Mouse (Mus musculus): ENCODE measurements around the gene Gm9733. TPM values are rescaled to one million over a fixed set of nuclear protein-coding genes. Genes with fewer than 3 reads are reported as not detected.
A peak's percentile ranks its signal among the peaks of the same experiment; 100 is the strongest.

Gene Gm9733
- polyA plus RNA-seq, 1 experiment from 2014 or later, result 0.53 TPM

- Histone ChIP-seq H3K4me2 (ENCODE audit: low read depth, low read length) (no peak overlapping the region), H3K9me3 (replicated peaks; ENCODE audit: control insufficient read depth, low read length) (no peaks in the 10 kb centered on the region), H3K4me1 (ENCODE audit: control insufficient read depth, low read depth, low read length) (no peaks in the 10 kb centered on the region), H3K27me3 (ENCODE audit: control insufficient read depth, insufficient read depth, low read depth, low read length) (no peaks in the 10 kb centered on the region), H3K9ac (ENCODE audit: low read depth, low read length) (no peak overlapping the region), H3K36me3 (ENCODE audit: control insufficient read depth, insufficient read depth) (no peaks in the 10 kb centered on the region), H3K27ac (ENCODE audit: low read length) (no peak overlapping the region), H3K4me3 (ENCODE audit: low read depth, low read length) (no peak overlapping the region)
- peak; percentile 32; the same call in 1 of the 2 replicates for ATAC-seq (ENCODE audit: low read depth)
- 31% methylated on average over 5 of the region's 5 CpGs for WGBS (ENCODE audit: insufficient replicate concordance)
These were observed 56.1 kb downstream of the Gm9733 start for GRCm38 (mm10) chr3:15275899-15276526.

GRCm38 (mm10) chr3:15264450-15264849 is 67.7 kb downstream of the Gm9733 start:
- Histone ChIP-seq H3K9ac (ENCODE audit: low read depth, low read length) (no peak overlapping the region), H3K27me3 (ENCODE audit: control insufficient read depth, insufficient read depth, low read depth, low read length) (no peaks in the 10 kb centered on the region), H3K27ac (ENCODE audit: low read length) (no peak overlapping the region), H3K4me3 (ENCODE audit: low read depth, low read length) (no peak overlapping the region), H3K36me3 (ENCODE audit: control insufficient read depth, insufficient read depth) (no peaks in the 10 kb centered on the region), H3K4me2 (ENCODE audit: low read depth, low read length) (no peak overlapping the region), H3K4me1 (ENCODE audit: control insufficient read depth, low read depth, low read length) (no peaks in the 10 kb centered on the region), H3K9me3 (replicated peaks; ENCODE audit: control insufficient read depth, low read length) (no peaks in the 10 kb centered on the region)
- no peak for ATAC-seq (ENCODE audit: low read depth)
- 5% methylated on average over 3 of the region's 3 CpGs for WGBS (ENCODE audit: insufficient replicate concordance)

DNA sequence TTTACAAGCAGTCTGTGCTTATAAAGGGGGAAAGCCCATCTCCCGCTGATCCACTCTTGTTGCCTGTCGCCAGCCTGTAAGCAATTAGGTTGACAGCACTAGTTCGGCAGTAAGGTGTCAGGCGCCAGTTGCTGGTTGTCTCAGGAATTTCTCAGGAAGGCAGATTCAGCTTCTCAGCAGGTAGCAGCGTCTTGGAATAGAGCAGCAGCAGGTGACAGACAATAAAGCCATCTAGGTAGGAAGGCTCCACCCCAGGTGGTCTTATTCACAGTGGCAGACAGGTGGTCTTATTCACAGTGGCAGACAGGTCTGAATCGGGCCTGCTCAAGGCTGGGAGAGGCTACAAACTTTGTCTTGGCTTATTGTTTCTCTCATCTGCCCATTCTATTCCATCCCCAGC is 76.4 kb downstream of the Gm9733 start:
- Histone ChIP-seq H3K27me3 (ENCODE audit: control insufficient read depth, insufficient read depth, low read depth, low read length) (no peaks in the 10 kb centered on the region), H3K9me3 (replicated peaks; ENCODE audit: control insufficient read depth, low read length) (no peaks in the 10 kb centered on the region), H3K36me3 (ENCODE audit: control insufficient read depth, insufficient read depth) (no peaks in the 10 kb centered on the region), H3K27ac (ENCODE audit: low read length) (no peak overlapping the region), H3K4me3 (ENCODE audit: low read depth, low read length) (no peak overlapping the region), H3K4me1 (ENCODE audit: control insufficient read depth, low read depth, low read length) (no peaks in the 10 kb centered on the region), H3K4me2 (ENCODE audit: low read depth, low read length) (no peak overlapping the region), H3K9ac (ENCODE audit: low read depth, low read length) (no peak overlapping the region)
- no peak for ATAC-seq (ENCODE audit: low read depth)
- WGBS (ENCODE audit: insufficient replicate concordance), result 67% methylated on average over 6 of the region's 6 CpGs

Other genes starting within 250 kb of the Gm9733 start
- not detected in 2 replicates for gene Sirpb1a, start 94.2 kb upstream of the Gm9733 start, polyA plus RNA-seq (2015; fragmentation: Nextera tagmentation; extraction: Ambion mirVana)
- gene Sirpb1b, start 242.8 kb upstream of the Gm9733 start, polyA plus RNA-seq (2015; fragmentation: Nextera tagmentation; extraction: Ambion mirVana), result 0.25 and 0.26 TPM in 2 replicates